Mouse (Mus musculus): ENCODE measurements around the gene 3110070M22Rik.
A peak's percentile ranks its signal among the peaks of the same experiment; 100 is the strongest.
"Not testable (repeated sequence)": the region's sequence is repeated elsewhere in the genome, so short reads cannot be mapped to it uniquely, and the experiment has no call there.

Gene 3110070M22Rik

GRCm38 (mm10) chr13:119487880-119488580 lies at the start of gene 3110070M22Rik, which contains the start of gene Tmem267:
Gene 3110070M22Rik, minus strand, starts transcription at chr13:119488383.
Gene Tmem267, plus strand, starts transcription at chr13:119488039.
- peak; percentile 85 for DNase-seq (ENCODE audit: low spot score in 2 of 2)

- not testable (repeated sequence) for DNase-seq (ENCODE audit: low spot score in 2 of 2)
These were observed 6.8 kb upstream of the 3110070M22Rik start for GRCm38 (mm10) chr13:119494938-119495337.

DNA sequence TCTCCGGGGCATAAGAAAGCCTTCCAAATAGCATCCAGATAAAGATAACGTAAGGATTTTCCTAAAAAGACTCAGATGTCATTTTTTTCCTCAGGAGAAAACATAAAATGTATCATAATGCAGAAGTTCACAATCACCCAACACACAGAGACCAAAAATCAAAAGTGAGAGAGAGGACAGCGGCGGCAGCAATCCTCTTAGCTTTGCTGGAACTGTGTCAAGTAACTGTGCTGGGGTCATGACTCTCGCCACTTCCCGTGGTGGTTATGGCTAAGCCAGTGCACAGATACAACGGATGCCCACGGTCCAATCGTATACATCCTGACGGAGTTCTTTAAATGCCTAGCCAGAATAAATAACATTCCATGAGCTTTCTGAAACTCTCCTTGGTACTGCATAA lies 3.9 kb upstream of the 3110070M22Rik start:
- not testable (repeated sequence) for DNase-seq (ENCODE audit: low spot score in 2 of 2)

GRCm38 (mm10) chr13:119487354-119487753 lies 829 bp downstream of the 3110070M22Rik start:
- no peak for DNase-seq (ENCODE audit: low spot score in 2 of 2)

- no peak for DNase-seq (ENCODE audit: low spot score in 2 of 2)
These were observed 10.4 kb downstream of the 3110070M22Rik start for GRCm38 (mm10) chr13:119477789-119478188.

DNA sequence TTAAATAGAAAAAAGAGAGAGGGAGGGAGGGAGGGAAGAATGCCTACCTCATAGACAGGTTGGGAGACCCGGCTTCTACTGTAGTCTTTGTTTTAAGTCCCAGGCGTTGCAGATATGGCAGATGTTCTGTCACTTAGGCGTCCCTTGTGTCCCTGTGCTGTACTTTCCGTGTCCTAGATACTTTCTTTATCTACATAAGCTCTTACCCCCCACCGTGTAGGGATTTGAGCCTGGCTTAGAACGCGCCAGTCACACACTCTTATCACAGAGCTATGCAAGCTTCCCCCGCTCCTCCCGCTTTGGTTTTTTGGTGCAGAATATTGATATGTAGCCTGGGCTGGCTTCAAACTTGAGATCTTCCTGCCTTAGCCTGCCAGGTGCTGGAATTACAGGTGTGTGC lies 11.6 kb downstream of the 3110070M22Rik start:
- no peak for DNase-seq (ENCODE audit: low spot score in 2 of 2)

DNA sequence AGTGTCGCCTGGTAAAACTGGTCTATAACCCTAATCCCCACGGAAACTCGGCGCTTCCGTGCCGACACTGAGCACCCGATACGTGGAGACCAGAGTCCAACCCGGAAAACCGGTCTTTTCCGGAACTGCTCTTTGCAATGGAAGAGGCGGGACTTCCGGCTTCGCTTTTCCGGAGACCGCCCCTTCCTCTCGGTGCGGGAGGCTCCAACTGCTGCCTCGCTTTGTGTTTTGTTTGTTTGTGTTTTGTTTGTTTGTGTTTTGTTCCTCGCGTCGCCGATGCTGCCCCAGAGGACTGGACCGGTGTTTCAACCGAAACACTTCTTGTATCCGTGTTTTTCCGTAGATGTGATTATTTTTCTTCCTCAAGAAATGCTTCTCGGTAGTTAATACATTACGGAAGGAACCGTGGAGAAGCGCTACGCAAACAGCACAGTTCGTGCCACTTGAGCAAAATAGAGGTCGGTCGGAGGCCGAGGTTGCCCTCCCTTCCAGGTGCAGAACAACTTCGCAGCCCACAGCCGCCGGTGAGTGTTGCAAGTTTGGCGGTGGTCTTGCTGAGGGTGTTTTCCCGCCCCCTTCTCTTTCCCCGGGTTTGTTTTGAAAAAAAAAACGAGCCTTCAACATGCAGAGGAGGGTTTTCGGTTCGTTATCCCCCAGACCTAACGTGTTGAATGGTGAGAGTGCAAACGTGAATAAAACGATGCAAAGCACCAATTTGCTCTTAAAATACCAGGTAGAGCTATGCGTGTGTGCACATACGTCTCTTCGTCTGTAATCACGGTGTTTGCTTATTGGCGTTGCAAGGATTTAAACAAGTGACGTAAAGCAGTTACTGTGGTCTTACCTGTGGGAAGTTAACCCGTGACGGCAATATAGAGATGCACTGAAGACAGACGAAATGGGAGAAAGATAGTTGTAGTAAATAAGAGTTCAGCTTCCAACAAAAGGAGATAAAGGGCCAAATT lies 25.3 kb downstream of the 3110070M22Rik start, which contains the start of gene 4833420G17Rik:
Gene 4833420G17Rik (plus strand): TSS at position 173 of the 965 bp plus-strand sequence.
- peak; percentile 75 to 93 for DNase-seq (ENCODE audit: low spot score in 2 of 2)

- DNase-seq (ENCODE audit: low spot score in 2 of 2), result peak; percentile 13 to 24
These were observed 26.1 kb downstream of the 3110070M22Rik start for GRCm38 (mm10) chr13:119461900-119462595.

- DNase-seq (ENCODE audit: low spot score in 2 of 2), result no peak
These were observed 31.8 kb downstream of the 3110070M22Rik start for GRCm38 (mm10) chr13:119456342-119456741.

- no peak for DNase-seq (ENCODE audit: low spot score in 2 of 2)
These were observed 33.1 kb downstream of the 3110070M22Rik start for GRCm38 (mm10) chr13:119455082-119455481.

DNA sequence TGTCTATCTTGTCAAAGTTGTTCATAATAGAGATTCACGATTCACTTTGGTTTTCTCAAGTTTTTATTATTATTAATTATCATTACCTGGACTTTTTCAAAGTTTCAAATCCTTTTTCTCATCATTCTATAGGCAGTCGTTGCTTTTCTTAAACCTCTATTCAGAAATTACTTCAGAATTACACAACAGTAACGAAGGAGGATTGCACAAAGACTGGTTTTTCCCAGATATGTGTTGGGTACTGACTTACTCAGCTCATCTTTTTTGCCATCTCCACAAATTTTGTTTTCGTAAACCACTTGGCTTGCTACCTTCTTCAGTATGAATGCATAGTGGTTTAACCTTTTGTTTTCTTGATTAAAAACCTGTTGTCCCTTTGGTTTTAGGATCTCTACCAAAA lies 34.6 kb downstream of the 3110070M22Rik start:
- DNase-seq (ENCODE audit: low spot score in 2 of 2), result no peak

DNA sequence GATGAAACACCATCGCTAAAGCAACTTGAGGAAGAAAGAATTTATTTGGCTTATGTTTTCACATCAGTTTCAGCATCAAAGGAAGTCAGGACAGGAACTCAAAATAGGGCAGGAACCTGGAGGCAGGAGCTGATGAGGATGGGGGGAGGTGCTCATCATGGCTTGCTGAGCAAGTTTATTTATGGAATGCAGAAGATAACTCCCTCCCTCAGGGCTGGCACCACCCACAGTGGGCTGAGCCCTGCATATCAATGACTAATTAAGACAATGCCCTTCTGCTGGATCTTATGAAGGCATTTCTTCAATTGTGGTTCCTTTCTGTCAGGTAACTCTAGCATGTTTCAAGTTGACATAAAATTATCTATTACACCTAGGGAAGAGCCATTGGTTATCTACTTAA lies 45.9 kb downstream of the 3110070M22Rik start:
- no peak for DNase-seq (ENCODE audit: low spot score in 2 of 2)
